Mouse (Mus musculus) hindbrain, embryonic 10.5 days (tissue): ENCODE results near the gene Lclat1. TPM values are rescaled to one million over a fixed set of nuclear protein-coding genes. Genes with fewer than 3 reads are reported as not detected.

Experiments
- DNase-seq: peaks from one replicate; pipeline ENCODE4 v3.0.0-alpha.2; 2017; ENCODE audit warnings: low spot score
- H3K27ac ChIP-seq: fragments of 300-500 bp; sonication (generic); 2 replicates; pipeline ENCODE4 v1.5.1; 2016; ENCODE audit warnings: mild to moderate bottlenecking, moderate library complexity
- H3K27me3 ChIP-seq: fragments of 300-500 bp; sonication (generic); 2 replicates; pipeline ENCODE4 v1.6.1; 2016; ENCODE audit warnings: mild to moderate bottlenecking; ENCODE audit not compliant: poor library complexity, insufficient read depth, severe bottlenecking
- H3K36me3 ChIP-seq: fragments of 300-500 bp; sonication (generic); 2 replicates; pipeline ENCODE4 v1.6.1; 2016; ENCODE audit warnings: mild to moderate bottlenecking, moderate library complexity
- H3K4me1 ChIP-seq: fragments of 300-500 bp; sonication (generic); replicated peaks from 2 replicates; pipeline ENCODE4 v1.6.1; 2016; ENCODE audit warnings: mild to moderate bottlenecking
- H3K4me3 ChIP-seq: fragments of 300-500 bp; sonication (generic); 2 replicates; pipeline ENCODE4 v1.5.1; 2016; ENCODE audit warnings: mild to moderate bottlenecking, moderate library complexity
- H3K9me3 ChIP-seq: fragments of 300-500 bp; sonication (generic); 2 replicates; pipeline ENCODE4 v1.6.1; 2016; ENCODE audit warnings: mild to moderate bottlenecking, moderate library complexity
- WGBS: fragments of 180-500 bp; shearing (Covaris S2); methylation state at CpG from one replicate; pipeline ENCODE4 v1.1.7; 2016; 5-methylcytosine and 5-hydroxymethylcytosine counted together
- polyA plus RNA-seq: library from polyadenylated mRNA; unstranded; fragments of >200 nt; fragmentation: Nextera tagmentation; extraction: Ambion mirVana; gene quantifications from 2 replicates; pipeline ENCODE4 v1.2.1, GENCODE M21; 2016

The Lclat1 gene
- polyA plus RNA-seq, 1 experiment from 2014 or later = 10.5 TPM

DNA sequence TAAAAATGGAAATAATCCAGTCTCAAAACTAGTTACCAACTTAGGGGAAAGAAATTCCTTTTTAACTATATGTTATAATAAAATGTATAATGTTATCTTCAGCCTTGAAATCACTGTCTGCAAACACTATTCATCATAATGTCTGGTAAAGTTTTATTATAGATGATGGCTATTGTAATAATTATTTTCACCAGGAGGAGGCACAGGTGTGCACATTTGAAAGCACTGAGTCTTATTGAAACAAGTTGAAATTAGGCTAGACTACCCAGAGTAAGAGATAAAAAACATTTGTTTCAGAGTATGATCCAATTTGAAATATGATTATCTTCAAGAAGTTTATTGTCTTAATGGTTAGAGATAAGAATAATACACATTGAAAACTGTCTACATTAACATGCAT lies 91.6 kb downstream of the Lclat1 start:
- H3K27me3 ChIP-seq = no peaks in the 10 kb centered on the region
- H3K27ac ChIP-seq = no peak overlapping the region

DNA sequence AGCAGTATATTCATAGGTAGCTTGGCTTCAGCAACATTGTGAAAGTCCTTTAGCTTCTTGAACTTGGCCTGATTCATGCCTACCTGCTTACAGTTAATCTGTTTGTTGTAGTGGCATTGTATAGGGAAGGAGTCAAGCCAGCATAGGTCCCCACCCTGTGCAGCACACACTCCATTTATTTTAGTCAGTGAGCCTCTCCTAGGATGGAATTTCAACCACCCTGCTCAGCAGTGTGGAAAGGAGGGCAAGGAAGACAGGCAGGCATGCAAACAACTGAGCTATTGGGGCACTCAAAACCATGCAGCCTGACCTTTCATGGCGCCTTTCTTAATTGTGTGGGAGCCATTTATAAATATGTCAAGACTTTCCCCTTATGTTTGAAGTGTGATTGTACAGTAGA lies 92.6 kb downstream of the Lclat1 start:
- H3K27ac ChIP-seq = no peak overlapping the region
- 0 out of 2 replicates have a peak, but pooled peaks cover 3% of the 10 kb centered on the region for H3K9me3 ChIP-seq
- no peaks in the 10 kb centered on the region for H3K4me1 ChIP-seq
- 87% methylated on average over 1 of the region's 1 CpGs for WGBS
- no peaks in the 10 kb centered on the region for H3K27me3 ChIP-seq
- peaks cover 6% of the 10 kb centered on the region; the same call in 1 of the 2 replicates for H3K36me3 ChIP-seq
- no peak overlapping the region for H3K4me3 ChIP-seq
- no peak for DNase-seq

More for the DNA sequence above, 91.6 kb downstream of the Lclat1 start:
- Histone ChIP-seq H3K4me1 (no peaks in the 10 kb centered on the region), H3K4me3 (no peak overlapping the region), H3K9me3 (0 out of 2 replicates have a peak, but pooled peaks cover 3% of the 10 kb centered on the region), H3K36me3 (peaks cover 6% of the 10 kb centered on the region; the same call in 1 of the 2 replicates)
- no peak for DNase-seq

DNA sequence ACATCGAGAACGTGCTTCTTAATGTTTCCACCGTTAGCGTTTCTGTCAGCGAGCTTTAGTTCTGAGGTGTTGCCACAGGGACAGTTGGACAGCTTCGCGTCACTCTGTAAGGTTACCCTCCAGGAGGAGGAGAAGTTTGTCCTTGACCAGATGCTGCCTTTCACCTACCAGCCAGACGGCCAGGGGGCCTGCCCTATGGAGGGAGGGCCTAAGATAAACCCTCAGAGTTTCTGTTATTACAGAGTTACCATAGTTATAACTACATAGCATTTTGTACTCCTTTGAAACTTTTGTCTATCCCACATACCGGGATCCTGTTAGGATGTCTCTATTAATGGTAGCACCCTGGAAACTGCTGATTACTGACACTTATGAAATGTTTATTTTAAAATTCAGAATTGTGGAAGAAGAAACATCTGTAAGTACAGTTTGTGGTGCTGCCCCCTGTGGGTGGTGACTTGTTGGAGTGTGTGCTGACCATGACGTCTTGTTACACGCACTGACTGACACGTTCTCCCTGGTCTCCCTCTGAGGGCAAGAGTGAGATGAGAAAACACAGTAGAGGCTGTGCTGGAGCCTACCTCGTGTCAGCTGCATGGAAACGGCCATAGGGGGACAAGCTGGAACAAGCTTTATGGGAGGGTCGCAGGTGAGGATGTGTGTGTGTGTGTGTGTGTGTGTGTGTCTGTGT lies 96.0 kb downstream of the Lclat1 start:
- H3K4me3 ChIP-seq = no peak overlapping the region
- H3K27me3 ChIP-seq = no peaks in the 10 kb centered on the region
- H3K36me3 ChIP-seq = peaks cover 6% of the 10 kb centered on the region; the same call in 1 of the 2 replicates
- DNase-seq = no peak
- H3K9me3 ChIP-seq = 0 out of 2 replicates have a peak, but pooled peaks cover 3% of the 10 kb centered on the region
- no peaks in the 10 kb centered on the region for H3K4me1 ChIP-seq
- 91% methylated on average over 15 of the region's 15 CpGs for WGBS
- no peak overlapping the region for H3K27ac ChIP-seq

DNA sequence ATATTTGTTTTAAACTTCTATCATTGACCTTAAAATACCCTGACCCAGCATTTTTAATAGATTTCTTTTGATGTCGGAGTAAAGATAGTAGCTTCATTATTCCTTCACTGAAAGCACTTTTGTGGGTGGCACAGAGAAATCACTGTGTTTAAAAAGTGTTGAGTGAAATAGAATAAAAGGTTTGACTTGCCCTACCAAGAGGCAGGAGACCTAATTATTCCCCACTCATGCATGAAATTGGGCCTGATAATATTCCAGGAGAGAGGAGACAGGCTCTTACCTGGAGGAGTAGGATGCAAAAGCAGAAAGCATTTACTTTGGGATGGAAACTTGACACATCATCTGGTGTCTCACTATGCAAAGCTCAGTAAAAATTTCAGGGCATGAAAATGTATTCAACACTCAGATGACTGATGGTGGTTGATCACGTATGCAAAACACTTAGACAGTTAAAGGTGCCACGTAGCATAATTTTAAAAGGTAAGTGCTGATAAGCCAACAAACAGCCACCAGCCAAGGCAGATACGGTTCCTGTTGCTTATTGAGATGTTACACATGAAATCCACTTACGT lies 103.3 kb downstream of the Lclat1 start:
- H3K4me3 ChIP-seq = no peak overlapping the region
- H3K4me1 ChIP-seq = no peaks in the 10 kb centered on the region
- H3K27me3 ChIP-seq = no peaks in the 10 kb centered on the region
- WGBS = 83% methylated on average over 5 of the region's 5 CpGs
- no peaks in the 10 kb centered on the region for H3K36me3 ChIP-seq
- no peak overlapping the region for H3K27ac ChIP-seq
- H3K9me3 ChIP-seq = no peaks in the 10 kb centered on the region
- no peak for DNase-seq

DNA sequence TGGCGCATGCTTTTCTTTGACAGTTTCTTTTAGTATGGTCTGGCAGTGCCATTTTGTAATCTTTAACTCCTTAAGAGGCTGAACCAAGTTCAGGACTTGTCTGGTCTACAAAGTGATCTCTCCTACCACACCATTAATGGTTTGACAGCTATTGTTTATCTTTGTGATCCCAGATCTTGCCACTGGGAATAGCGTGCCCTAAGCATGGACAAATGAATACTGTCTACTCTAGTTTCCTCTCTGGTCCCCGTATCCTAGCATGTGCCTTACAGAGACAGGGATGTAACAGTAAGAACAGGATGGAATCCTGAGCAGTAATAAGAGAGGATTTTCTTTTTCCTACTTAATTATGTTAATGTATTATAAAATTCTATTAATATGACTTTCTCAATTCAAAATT lies 105.0 kb downstream of the Lclat1 start:
- Histone ChIP-seq H3K9me3 (no peaks in the 10 kb centered on the region), H3K27me3 (no peaks in the 10 kb centered on the region), H3K4me1 (no peaks in the 10 kb centered on the region), H3K27ac (no peak overlapping the region), H3K36me3 (0 out of 2 replicates have a peak, but pooled peaks cover 4% of the 10 kb centered on the region), H3K4me3 (no peak overlapping the region)
- WGBS = 85% methylated on average over 3 of the region's 3 CpGs
- no peak for DNase-seq

DNA sequence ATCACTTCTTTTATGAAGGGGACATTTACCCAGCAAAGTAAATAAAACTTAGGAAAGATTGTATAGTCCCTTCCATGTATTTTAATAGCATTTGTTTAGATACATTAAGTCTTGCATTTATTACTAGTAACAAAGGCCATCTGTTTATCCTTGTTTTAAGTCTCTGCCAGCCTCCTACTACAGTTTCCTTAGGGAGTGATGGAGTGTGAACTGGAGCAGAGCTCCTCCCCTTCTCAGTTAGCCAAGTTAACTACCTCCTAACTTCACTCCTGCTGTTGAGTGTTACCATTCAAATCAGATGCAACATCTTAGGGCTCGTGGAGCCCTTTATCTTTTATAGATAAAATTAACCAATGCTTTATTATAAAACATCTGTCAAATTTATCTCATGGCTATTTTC lies 105.4 kb downstream of the Lclat1 start:
- Histone ChIP-seq H3K9me3 (no peaks in the 10 kb centered on the region), H3K27ac (no peak overlapping the region), H3K36me3 (0 out of 2 replicates have a peak, but pooled peaks cover 4% of the 10 kb centered on the region), H3K27me3 (no peaks in the 10 kb centered on the region), H3K4me3 (no peak overlapping the region), H3K4me1 (no peaks in the 10 kb centered on the region)
- 82% methylated on average over 1 of the region's 1 CpGs for WGBS
- DNase-seq = no peak

DNA sequence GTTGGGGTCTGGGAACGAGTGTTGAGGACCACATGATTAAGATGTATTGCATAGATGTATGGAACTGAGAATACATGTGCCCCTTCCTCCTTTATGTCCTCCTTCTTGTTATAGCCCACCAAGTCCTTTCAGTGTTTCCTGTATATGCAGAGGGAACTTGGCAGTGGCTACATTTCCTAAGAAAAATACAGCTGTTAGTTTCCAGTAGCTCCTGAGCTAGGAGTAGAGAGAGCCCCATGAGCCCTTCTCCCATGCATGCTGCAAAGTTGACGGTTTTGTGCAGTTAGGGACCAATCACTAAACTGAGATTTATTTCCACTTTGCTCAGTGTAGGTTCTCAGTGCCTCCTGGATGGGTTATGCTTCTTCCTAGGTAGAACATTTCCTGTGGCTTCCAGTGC lies 105.9 kb downstream of the Lclat1 start:
- Histone ChIP-seq H3K36me3 (0 out of 2 replicates have a peak, but pooled peaks cover 4% of the 10 kb centered on the region), H3K27ac (no peak overlapping the region), H3K9me3 (no peaks in the 10 kb centered on the region), H3K27me3 (no peaks in the 10 kb centered on the region), H3K4me1 (no peaks in the 10 kb centered on the region), H3K4me3 (no peak overlapping the region)
- 83% methylated on average over 2 of the region's 2 CpGs for WGBS
- no peak for DNase-seq

DNA sequence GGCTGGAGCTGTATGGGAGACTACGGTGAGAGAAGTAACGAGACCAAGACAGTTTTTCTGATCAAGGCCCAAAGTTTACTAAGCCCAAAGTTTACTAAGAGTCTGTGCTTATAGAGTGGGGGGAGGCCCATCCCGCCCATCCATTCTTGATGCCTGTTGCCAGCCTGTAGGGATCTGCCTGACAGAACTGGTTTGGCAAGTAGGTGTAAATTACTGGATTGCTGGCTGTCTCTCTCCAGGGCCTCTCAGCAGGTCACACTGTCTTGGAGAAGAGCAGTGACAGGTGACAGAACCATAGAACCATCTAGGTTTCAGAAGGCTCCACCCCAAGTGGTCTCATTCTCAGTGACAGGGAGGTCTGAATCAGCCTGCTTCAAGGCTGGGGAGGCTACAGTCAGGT lies 109.5 kb downstream of the Lclat1 start:
- 85% methylated on average over 3 of the region's 3 CpGs for WGBS
- H3K4me1 ChIP-seq = no peaks in the 10 kb centered on the region
- no peaks in the 10 kb centered on the region for H3K9me3 ChIP-seq
- 0 out of 2 replicates have a peak, but pooled peaks cover 4% of the 10 kb centered on the region for H3K36me3 ChIP-seq
- H3K4me3 ChIP-seq = no peak overlapping the region
- no peak overlapping the region for H3K27ac ChIP-seq
- no peak for DNase-seq
- no peaks in the 10 kb centered on the region for H3K27me3 ChIP-seq

DNA sequence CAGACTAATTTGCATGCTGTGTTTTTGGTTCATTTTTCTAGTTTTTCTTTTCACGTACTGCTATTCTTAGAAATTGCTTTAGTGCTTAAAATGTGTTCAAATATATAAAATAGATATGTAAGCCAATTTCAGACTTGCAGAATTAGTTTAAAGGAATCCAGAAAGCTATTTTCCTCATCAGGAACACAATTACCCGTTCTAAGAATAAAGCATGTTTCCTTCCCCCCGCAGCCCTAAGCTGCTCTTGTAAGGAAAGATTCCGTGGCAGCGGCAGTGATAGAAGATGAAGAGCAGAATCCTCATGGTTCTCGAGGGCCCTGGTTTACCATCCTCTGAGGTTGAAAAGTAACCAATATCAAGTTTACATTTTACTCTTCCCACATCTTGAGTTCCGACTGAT lies 113.0 kb downstream of the Lclat1 start:
- Histone ChIP-seq H3K4me3 (no peak overlapping the region), H3K9me3 (no peaks in the 10 kb centered on the region), H3K27me3 (no peaks in the 10 kb centered on the region), H3K4me1 (peaks cover 12% of the 10 kb centered on the region), H3K27ac (no peak overlapping the region), H3K36me3 (0 out of 2 replicates have a peak, but pooled peaks cover 4% of the 10 kb centered on the region)
- WGBS = 78% methylated on average over 7 of the region's 7 CpGs
- DNase-seq = no peak

DNA sequence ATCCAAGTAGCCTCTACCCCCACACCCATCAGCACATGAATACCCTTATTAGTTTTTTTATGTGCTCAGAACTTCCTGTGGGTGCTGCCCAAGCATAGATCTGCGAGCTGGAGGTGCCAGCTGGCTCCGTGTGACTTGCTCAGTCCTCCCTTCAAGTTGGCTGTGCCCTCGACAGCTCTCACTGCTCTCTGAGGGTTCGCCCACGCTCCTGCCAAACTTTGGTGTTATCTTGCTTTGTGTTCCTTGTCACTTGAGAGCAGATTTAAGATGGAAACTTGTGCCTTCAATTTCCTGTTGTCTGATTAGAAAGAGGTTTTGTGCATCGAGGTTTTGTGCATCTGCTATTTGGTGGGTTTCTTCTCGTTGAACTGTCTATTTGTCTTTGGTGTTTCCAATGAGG lies 114.3 kb downstream of the Lclat1 start:
- Histone ChIP-seq H3K27ac (no peak overlapping the region), H3K4me3 (no peak overlapping the region), H3K27me3 (no peaks in the 10 kb centered on the region), H3K36me3 (0 out of 2 replicates have a peak, but pooled peaks cover 2% of the 10 kb centered on the region), H3K4me1 (peaks cover 16% of the 10 kb centered on the region), H3K9me3 (no peaks in the 10 kb centered on the region)
- 74% methylated on average over 7 of the region's 7 CpGs for WGBS
- DNase-seq = no peak

DNA sequence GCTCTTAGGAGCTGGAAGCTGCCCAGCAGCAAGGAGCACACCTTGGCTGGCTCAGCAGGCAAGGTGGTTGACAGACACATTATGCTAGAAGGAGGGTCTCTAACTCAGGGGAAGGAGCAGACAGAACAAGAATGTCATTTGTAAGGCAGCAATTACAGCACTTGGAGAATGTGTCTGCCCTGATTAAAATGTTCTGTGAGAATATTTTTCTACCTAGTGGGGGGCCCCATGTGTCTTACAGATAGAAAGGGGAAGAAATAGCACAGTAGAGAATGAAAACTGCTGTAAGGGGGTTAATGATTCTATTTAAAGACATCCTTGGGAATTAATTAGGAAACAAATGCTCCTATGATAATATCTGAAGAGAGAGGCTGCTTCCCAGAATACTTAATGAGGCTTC lies 117.7 kb downstream of the Lclat1 start:
- no peak for DNase-seq
- no peaks in the 10 kb centered on the region for H3K36me3 ChIP-seq
- H3K27ac ChIP-seq = 0 out of 2 replicates have a peak overlapping the region, but pooled peaks have one; percentile 4
- H3K9me3 ChIP-seq = no peaks in the 10 kb centered on the region
- peaks cover 18% of the 10 kb centered on the region for H3K4me1 ChIP-seq
- H3K27me3 ChIP-seq = no peaks in the 10 kb centered on the region
- no peak overlapping the region for H3K4me3 ChIP-seq

DNA sequence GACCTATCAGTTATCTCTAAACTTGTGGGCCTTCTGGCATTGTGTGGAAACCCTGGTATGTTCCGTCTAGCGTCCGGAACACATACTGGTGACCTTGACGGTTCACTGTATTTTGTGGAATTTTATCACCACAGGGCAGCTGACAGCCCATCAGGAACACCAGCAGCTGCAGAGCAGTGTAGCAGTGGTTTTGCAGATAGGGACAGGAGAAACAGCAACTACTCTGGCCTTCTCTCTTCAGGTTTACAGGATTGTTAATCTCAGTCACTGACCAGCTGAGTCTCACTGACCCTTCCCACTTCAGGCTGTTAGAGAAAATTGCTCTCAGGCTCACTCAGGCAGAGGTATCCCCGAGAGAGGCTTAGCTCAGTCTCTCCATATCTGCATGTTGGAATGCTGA lies 118.2 kb downstream of the Lclat1 start:
- no peaks in the 10 kb centered on the region for H3K36me3 ChIP-seq
- 60% methylated on average over 5 of the region's 5 CpGs for WGBS
- peaks cover 18% of the 10 kb centered on the region for H3K4me1 ChIP-seq
- no peaks in the 10 kb centered on the region for H3K9me3 ChIP-seq
- H3K27ac ChIP-seq = 0 out of 2 replicates have a peak overlapping the region, but pooled peaks have one; percentile 4
- no peak for DNase-seq
- no peak overlapping the region for H3K4me3 ChIP-seq
- H3K27me3 ChIP-seq = no peaks in the 10 kb centered on the region

DNA sequence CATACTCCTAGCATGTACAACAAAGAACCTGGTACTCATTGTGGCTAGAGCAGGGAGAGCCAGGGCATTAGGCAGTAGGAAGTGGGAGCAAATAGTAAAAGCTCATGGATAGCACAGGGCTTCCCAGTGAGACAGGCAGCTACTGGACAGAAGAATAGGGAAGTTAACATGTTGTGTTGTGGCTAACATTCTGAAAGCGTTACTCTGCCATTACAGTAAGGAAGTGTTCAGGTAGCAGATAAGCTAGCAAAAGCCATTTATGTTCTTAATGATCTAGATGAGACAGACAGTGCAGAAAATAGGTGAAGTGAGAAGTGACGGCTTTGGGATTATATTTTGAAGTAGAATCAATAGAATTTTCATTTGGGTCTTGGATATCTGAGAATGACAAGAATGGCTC lies 118.8 kb downstream of the Lclat1 start:
- no peaks in the 10 kb centered on the region for H3K9me3 ChIP-seq
- DNase-seq = no peak
- WGBS = 92% methylated on average over 2 of the region's 2 CpGs
- no peaks in the 10 kb centered on the region for H3K27me3 ChIP-seq
- no peaks in the 10 kb centered on the region for H3K36me3 ChIP-seq
- peaks cover 18% of the 10 kb centered on the region for H3K4me1 ChIP-seq
- no peak overlapping the region for H3K4me3 ChIP-seq
- H3K27ac ChIP-seq = no peak overlapping the region
